Mouse (Mus musculus): ENCODE results near the gene Acap3. TPM values are rescaled to one million over a fixed set of nuclear protein-coding genes. Genes with fewer than 3 reads are reported as not detected.
A peak's percentile ranks its signal among the peaks of the same experiment; 100 is the strongest.

Gene Acap3
- polyA plus RNA-seq, 1 experiment from 2014 or later: 8.2 TPM

- Histone ChIP-seq H3K4me3 (ENCODE audit: inconsistent target) (no peak overlapping the region), H3K79me2 (ENCODE audit: inconsistent target) (no peaks in the 10 kb centered on the region), H3K36me3 (ENCODE audit: inconsistent target) (no peaks in the 10 kb centered on the region), H3K27ac (no peak overlapping the region)
- 93% methylated on average over 1 of the region's 1 CpGs for WGBS (ENCODE audit: missing documents)
Observed at GRCm38 (mm10) chr4:155932031-155932430, 40.4 kb downstream of the Acap3 start.

- Histone ChIP-seq H3K27ac (peak overlapping the region; percentile 71), H3K79me2 (ENCODE audit: inconsistent target) (peaks cover 41% of the 10 kb centered on the region), H3K4me3 (ENCODE audit: inconsistent target) (peak overlapping the region; percentile 92), H3K36me3 (ENCODE audit: inconsistent target) (peaks cover 4% of the 10 kb centered on the region; the same call in 1 of the 2 replicates)
- WGBS (ENCODE audit: missing documents): 6% methylated on average over 16 of the region's 17 CpGs
Observed at GRCm38 (mm10) chr4:155943049-155943452, 51.4 kb downstream of the Acap3 start.

- under 1% methylated on average over 78 of the region's 85 CpGs for WGBS (ENCODE audit: missing documents)
Observed at GRCm38 (mm10) chr4:155943534-155944249, 52.1 kb downstream of the Acap3 start, which contains the start of gene Ube2j2. TSS of gene Ube2j2 (plus strand) at chr4:155943831.

GRCm38 (mm10) chr4:155944271-155944670 is 52.6 kb downstream of the Acap3 start:
- WGBS (ENCODE audit: missing documents): 1% methylated on average over 17 of the region's 17 CpGs
- Histone ChIP-seq H3K36me3 (ENCODE audit: inconsistent target) (peaks cover 16% of the 10 kb centered on the region), H3K4me3 (ENCODE audit: inconsistent target) (peak overlapping the region; percentile 92), H3K79me2 (ENCODE audit: inconsistent target) (peaks cover 53% of the 10 kb centered on the region), H3K27ac (peak overlapping the region; percentile 74)

More at GRCm38 (mm10) chr4:155943534-155944249, 52.1 kb downstream of the Acap3 start, which contains the start of gene Ube2j2:
- H3K36me3 ChIP-seq (ENCODE audit: inconsistent target): peaks cover 11% of the 10 kb centered on the region; the same call in 1 of the 2 replicates
- H3K79me2 ChIP-seq (ENCODE audit: inconsistent target): peaks cover 47% of the 10 kb centered on the region
- H3K27ac ChIP-seq: peak within 1 kb of the TSS; percentile 74
- peak within 1 kb of the TSS; percentile 92 for H3K4me3 ChIP-seq (ENCODE audit: inconsistent target)

GRCm38 (mm10) chr4:155947094-155947493 is 55.5 kb downstream of the Acap3 start:
- Histone ChIP-seq H3K27ac (no peak overlapping the region), H3K36me3 (ENCODE audit: inconsistent target) (peaks cover 45% of the 10 kb centered on the region), H3K4me3 (ENCODE audit: inconsistent target) (no peak overlapping the region), H3K79me2 (ENCODE audit: inconsistent target) (peaks cover 82% of the 10 kb centered on the region)

- H3K4me3 ChIP-seq (ENCODE audit: inconsistent target): no peak overlapping the region
- no peak overlapping the region for H3K27ac ChIP-seq
- H3K36me3 ChIP-seq (ENCODE audit: inconsistent target): peaks cover 76% of the 10 kb centered on the region
- peaks cover 54% of the 10 kb centered on the region for H3K79me2 ChIP-seq (ENCODE audit: inconsistent target)
- 100% methylated on average over 6 of the region's 6 CpGs for WGBS (ENCODE audit: missing documents)
Observed at GRCm38 (mm10) chr4:155955491-155955890, 63.9 kb downstream of the Acap3 start.

Other genes starting within 250 kb of the Acap3 start
- not detected in 3 replicates for gene Gm10563, start 246.4 kb upstream of the Acap3 start, polyA plus RNA-seq (2018)
- not detected in 3 replicates for gene Mmp23, start 238.4 kb upstream of the Acap3 start, polyA plus RNA-seq (2018)
- 9.5 to 29.7 TPM (median 12.3 TPM) in 3 replicates for gene Mib2, start 222.6 kb upstream of the Acap3 start, polyA plus RNA-seq (2018)
- gene Fndc10, start 197.5 kb upstream of the Acap3 start, polyA plus RNA-seq (2018): 1.1 to 1.9 TPM (median 1.4 TPM) in 3 replicates
- gene Ssu72, start 187.0 kb upstream of the Acap3 start, polyA plus RNA-seq (2018): 125 to 264 TPM (median 166 TPM) in 3 replicates
- 0.10 to 1.0 TPM (median 0.32 TPM) in 3 replicates for gene Tmem240, start 157.0 kb upstream of the Acap3 start, polyA plus RNA-seq (2018)
- 11.3 to 32.7 TPM (median 12.1 TPM) in 3 replicates for gene Atad3a, start 130.7 kb upstream of the Acap3 start, polyA plus RNA-seq (2018)
- 0.09 to 0.10 TPM in 2 of 3 replicates, not detected in the other for gene Vwa1, start 117.1 kb upstream of the Acap3 start, polyA plus RNA-seq (2018)
- gene Tmem88b, start 105.9 kb upstream of the Acap3 start, polyA plus RNA-seq (2018): not detected in 3 replicates
- not detected in 3 replicates for gene Ankrd65, start 101.4 kb upstream of the Acap3 start, polyA plus RNA-seq (2018)
- gene Mrpl20, start 88.9 kb upstream of the Acap3 start, polyA plus RNA-seq (2018): 60.1 to 101 TPM (median 65.9 TPM) in 3 replicates
- gene Ccnl2, start 79.3 kb upstream of the Acap3 start, polyA plus RNA-seq (2018): 21.9 to 54.1 TPM (median 31.3 TPM) in 3 replicates
- gene Aurkaip1, start 60.5 kb upstream of the Acap3 start, polyA plus RNA-seq (2018): 66.8 to 92.5 TPM (median 68.1 TPM) in 3 replicates
- 0.19 to 1.1 TPM (median 0.32 TPM) in 3 replicates for gene Mxra8, start 52.1 kb upstream of the Acap3 start, polyA plus RNA-seq (2018)
- gene Dvl1, start 44.4 kb upstream of the Acap3 start, polyA plus RNA-seq (2018): 6.2 to 13.8 TPM (median 12.2 TPM) in 3 replicates
- gene Tas1r3, start 28.5 kb upstream of the Acap3 start, polyA plus RNA-seq (2018): 0.04 to 0.11 TPM in 2 of 3 replicates, not detected in the other
- gene Cptp, start 22.4 kb upstream of the Acap3 start, polyA plus RNA-seq (2018): 6.6 to 11.4 TPM (median 8.7 TPM) in 3 replicates
- 11.2 to 22.1 TPM (median 18.6 TPM) in 3 replicates for gene Ints11, start 22.3 kb upstream of the Acap3 start, polyA plus RNA-seq (2018)
- gene Pusl1, start within 50 bp of the Acap3 start, polyA plus RNA-seq (2018): 12.4 to 21.3 TPM (median 17.4 TPM) in 3 replicates
- 55.7 to 67.6 TPM (median 65.4 TPM) in 3 replicates for gene Ube2j2, start 52.0 kb downstream of the Acap3 start, polyA plus RNA-seq (2018)
- 5.3 to 17.5 TPM (median 14.9 TPM) in 3 replicates for gene C1qtnf12, start 70.5 kb downstream of the Acap3 start, polyA plus RNA-seq (2018)
- 1.4 to 6.1 TPM (median 2.9 TPM) in 3 replicates for gene B3galt6, start 100.8 kb downstream of the Acap3 start, polyA plus RNA-seq (2018)
- 261 to 438 TPM (median 289 TPM) in 3 replicates for gene Sdf4, start 101.0 kb downstream of the Acap3 start, polyA plus RNA-seq (2018)
- 0.47 to 0.95 TPM (median 0.93 TPM) in 3 replicates for gene Tnfrsf4, start 122.0 kb downstream of the Acap3 start, polyA plus RNA-seq (2018)
- 0.29 to 0.30 TPM in 2 of 3 replicates, not detected in the other for gene Tnfrsf18, start 134.3 kb downstream of the Acap3 start, polyA plus RNA-seq (2018)
- not detected in 3 replicates for gene Ttll10, start 167.6 kb downstream of the Acap3 start, polyA plus RNA-seq (2018)
- 3.9 to 7.6 TPM (median 5.1 TPM) in 3 replicates for gene 9430015G10Rik, start 218.2 kb downstream of the Acap3 start, polyA plus RNA-seq (2018)
- gene Rnf223, start 238.7 kb downstream of the Acap3 start, polyA plus RNA-seq (2018): not detected in 3 replicates